Mouse (Mus musculus): ENCODE results near the gene Hck. TPM values are rescaled to one million over a fixed set of nuclear protein-coding genes. Genes with fewer than 3 reads are reported as not detected.

Gene Hck
- total and polyA plus RNA-seq, 2 experiments from 2014 or later: 1.7 to 6.4 TPM

DNA sequence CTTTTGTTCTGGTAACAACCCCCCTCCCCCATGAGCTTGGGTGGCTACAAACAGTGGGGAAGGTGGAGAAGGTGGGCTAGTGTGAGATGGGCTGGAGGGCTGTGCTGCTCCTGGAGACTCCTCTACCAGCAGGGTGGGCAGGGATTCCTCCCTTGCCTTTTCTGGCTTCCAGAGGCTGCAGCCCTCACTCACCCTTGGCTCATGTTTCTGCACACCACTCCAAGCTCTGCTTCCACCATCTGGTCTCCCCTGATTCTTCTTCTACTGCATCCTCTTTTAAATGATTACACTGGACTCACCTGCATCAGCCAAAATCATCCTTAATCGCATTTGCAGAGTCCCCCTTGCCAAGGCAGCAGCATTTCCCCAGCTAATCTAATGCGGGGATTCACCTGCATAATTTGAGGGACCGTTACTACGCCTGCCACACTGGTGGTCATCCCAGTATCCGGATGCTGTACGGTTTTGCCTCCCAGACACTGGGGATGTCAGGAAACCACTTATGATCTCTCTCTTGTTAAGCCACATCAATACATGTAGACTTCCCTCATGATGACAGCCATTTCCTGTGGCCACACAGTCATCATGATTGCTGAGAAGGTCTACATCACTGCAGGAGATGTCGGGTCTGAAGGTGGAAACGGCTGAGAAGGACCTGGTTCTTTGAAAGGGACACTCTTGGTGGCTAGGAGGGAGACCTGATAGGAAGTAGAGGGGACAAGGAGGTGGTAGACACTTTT is 43.8 kb downstream of the Hck start:
- TF ChIP-seq CTCF (IDR thresholded peaks at IDR 0.05; ENCODE audit: low read depth) (no peak), EP300 (IDR thresholded peaks at IDR 0.05; ENCODE audit: low read depth) (no peak)
- Histone ChIP-seq H3K4me3 (ENCODE audit: low read depth, low read length) (no peak overlapping the region), H3K4me2 (ENCODE audit: low read depth, low read length) (no peak overlapping the region), H3K4me1 (ENCODE audit: control insufficient read depth, insufficient read depth) (no peaks in the 10 kb centered on the region), H3K36me3 (replicated peaks; ENCODE audit: control insufficient read depth, insufficient read depth, low read length) (no peaks in the 10 kb centered on the region), H3K9ac (replicated peaks; ENCODE audit: low read depth, low read length) (no peak overlapping the region), H3K9me3 (replicated peaks; ENCODE audit: control insufficient read depth, low read length) (no peaks in the 10 kb centered on the region), H3K27ac (ENCODE audit: low read depth) (no peak overlapping the region), H3K27me3 (ENCODE audit: control insufficient read depth, insufficient read depth, low read length) (no peaks in the 10 kb centered on the region)
- DNase-seq (ENCODE audit: low spot score) (no peak), ATAC-seq (ENCODE audit: insufficient read depth, low read depth) (no peak)
- WGBS: 57% methylated on average over 8 of the region's 8 CpGs

DNA sequence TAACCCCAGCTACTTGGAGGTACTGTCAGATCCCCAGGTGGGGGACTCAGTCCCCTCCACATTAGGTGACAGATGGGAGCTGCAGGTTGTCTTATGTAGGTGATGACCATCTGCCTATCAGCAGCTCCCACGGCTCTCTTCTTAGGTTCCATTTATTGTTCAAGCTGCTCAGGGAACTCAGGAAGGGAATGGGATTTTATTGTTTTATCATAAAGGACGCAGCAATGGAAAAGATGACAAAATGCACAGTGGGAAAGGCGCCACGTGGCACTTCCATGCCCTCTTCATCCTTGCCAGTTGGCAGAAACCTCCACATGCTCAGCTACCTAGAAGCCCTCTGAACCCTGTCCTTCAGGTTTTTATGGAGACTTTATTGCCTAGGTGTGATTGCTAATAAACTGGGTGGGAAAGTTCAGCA is 44.8 kb downstream of the Hck start:
- Histone ChIP-seq H3K27me3 (ENCODE audit: control insufficient read depth, insufficient read depth, low read length) (no peaks in the 10 kb centered on the region), H3K4me1 (ENCODE audit: control insufficient read depth, insufficient read depth) (no peaks in the 10 kb centered on the region), H3K27ac (ENCODE audit: low read depth) (no peak overlapping the region), H3K4me3 (ENCODE audit: low read depth, low read length) (no peak overlapping the region), H3K9me3 (replicated peaks; ENCODE audit: control insufficient read depth, low read length) (no peaks in the 10 kb centered on the region), H3K4me2 (ENCODE audit: low read depth, low read length) (no peak overlapping the region), H3K9ac (replicated peaks; ENCODE audit: low read depth, low read length) (no peak overlapping the region), H3K36me3 (replicated peaks; ENCODE audit: control insufficient read depth, insufficient read depth, low read length) (no peaks in the 10 kb centered on the region)
- DNase-seq (ENCODE audit: low spot score) (no peak), ATAC-seq (ENCODE audit: insufficient read depth, low read depth) (no peak)
- WGBS: 50% methylated on average over 4 of the region's 4 CpGs
- no peak for TF ChIP-seq CTCF (IDR thresholded peaks at IDR 0.05; ENCODE audit: low read depth)
- no peak for TF ChIP-seq EP300 (IDR thresholded peaks at IDR 0.05; ENCODE audit: low read depth)

DNA sequence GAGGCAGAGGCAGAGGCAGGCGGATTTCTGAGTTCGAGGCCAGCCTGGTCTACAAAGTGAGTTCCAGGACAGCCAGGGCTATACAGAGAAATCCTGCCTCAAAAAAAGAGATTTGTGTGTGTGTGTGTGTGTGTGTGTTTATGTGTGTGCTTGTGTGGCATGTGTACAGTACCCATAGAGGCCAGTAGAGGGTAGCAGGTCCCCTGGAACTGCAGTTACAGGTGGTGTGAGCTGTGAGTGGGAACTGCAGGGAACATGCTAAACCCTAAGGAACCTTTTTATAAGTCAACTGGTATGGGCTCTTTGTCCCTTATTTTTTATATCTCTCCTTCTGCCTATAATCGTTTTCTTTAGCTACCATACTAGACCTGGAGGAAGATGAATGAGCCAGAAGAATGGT is 49.0 kb downstream of the Hck start:
- H3K27me3 ChIP-seq (ENCODE audit: control insufficient read depth, insufficient read depth, low read length): no peaks in the 10 kb centered on the region
- ATAC-seq (ENCODE audit: insufficient read depth, low read depth) (no peak), DNase-seq (ENCODE audit: low spot score) (no peak)
- H3K4me2 ChIP-seq (ENCODE audit: low read depth, low read length): no peak overlapping the region
- WGBS: 58% methylated on average over 1 of the region's 3 CpGs
- H3K9me3 ChIP-seq (replicated peaks; ENCODE audit: control insufficient read depth, low read length): no peaks in the 10 kb centered on the region
- H3K4me3 ChIP-seq (ENCODE audit: low read depth, low read length): no peak overlapping the region
- H3K9ac ChIP-seq (replicated peaks; ENCODE audit: low read depth, low read length): no peak overlapping the region
- peak; percentile 13; the same call in 1 of the 2 replicates for TF ChIP-seq CTCF (IDR thresholded peaks at IDR 0.05; ENCODE audit: low read depth)
- no peak for TF ChIP-seq EP300 (IDR thresholded peaks at IDR 0.05; ENCODE audit: low read depth)
- peaks cover 5% of the 10 kb centered on the region for H3K4me1 ChIP-seq (ENCODE audit: control insufficient read depth, insufficient read depth)
- H3K27ac ChIP-seq (ENCODE audit: low read depth): no peak overlapping the region
- H3K36me3 ChIP-seq (replicated peaks; ENCODE audit: control insufficient read depth, insufficient read depth, low read length): no peaks in the 10 kb centered on the region

DNA sequence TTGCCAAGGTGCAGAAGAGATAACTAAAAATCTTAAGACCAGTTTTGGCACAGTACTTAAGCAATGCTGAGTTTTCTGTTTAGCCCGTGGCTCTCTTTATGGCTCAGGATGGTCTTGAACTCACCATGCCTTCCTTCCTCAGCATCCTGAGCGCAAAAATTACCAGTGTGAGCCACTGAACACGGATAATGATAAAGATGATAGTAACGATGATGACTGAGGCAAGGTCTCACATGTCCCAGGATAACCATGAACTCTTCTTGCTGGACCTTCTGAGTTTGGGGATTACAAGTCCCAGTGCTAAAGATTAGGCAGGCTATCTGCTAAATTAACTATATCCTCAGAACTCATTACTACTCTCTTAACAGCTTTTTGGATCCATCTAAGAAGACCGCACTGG is 51.9 kb downstream of the Hck start:
- no peak for DNase-seq (ENCODE audit: low spot score)
- TF ChIP-seq EP300 (IDR thresholded peaks at IDR 0.05; ENCODE audit: low read depth) (no peak), CTCF (IDR thresholded peaks at IDR 0.05; ENCODE audit: low read depth) (no peak)
- peaks cover 6% of the 10 kb centered on the region for H3K4me1 ChIP-seq (ENCODE audit: control insufficient read depth, insufficient read depth)
- no peaks in the 10 kb centered on the region for H3K36me3 ChIP-seq (replicated peaks; ENCODE audit: control insufficient read depth, insufficient read depth, low read length)
- no peak overlapping the region for H3K27ac ChIP-seq (ENCODE audit: low read depth)
- 78% methylated on average over 5 of the region's 5 CpGs for WGBS
- H3K4me3 ChIP-seq (ENCODE audit: low read depth, low read length): no peak overlapping the region
- no peak overlapping the region for H3K4me2 ChIP-seq (ENCODE audit: low read depth, low read length)
- ATAC-seq (ENCODE audit: insufficient read depth, low read depth): no peak
- no peak overlapping the region for H3K9ac ChIP-seq (replicated peaks; ENCODE audit: low read depth, low read length)
- no peaks in the 10 kb centered on the region for H3K27me3 ChIP-seq (ENCODE audit: control insufficient read depth, insufficient read depth, low read length)
- no peaks in the 10 kb centered on the region for H3K9me3 ChIP-seq (replicated peaks; ENCODE audit: control insufficient read depth, low read length)

DNA sequence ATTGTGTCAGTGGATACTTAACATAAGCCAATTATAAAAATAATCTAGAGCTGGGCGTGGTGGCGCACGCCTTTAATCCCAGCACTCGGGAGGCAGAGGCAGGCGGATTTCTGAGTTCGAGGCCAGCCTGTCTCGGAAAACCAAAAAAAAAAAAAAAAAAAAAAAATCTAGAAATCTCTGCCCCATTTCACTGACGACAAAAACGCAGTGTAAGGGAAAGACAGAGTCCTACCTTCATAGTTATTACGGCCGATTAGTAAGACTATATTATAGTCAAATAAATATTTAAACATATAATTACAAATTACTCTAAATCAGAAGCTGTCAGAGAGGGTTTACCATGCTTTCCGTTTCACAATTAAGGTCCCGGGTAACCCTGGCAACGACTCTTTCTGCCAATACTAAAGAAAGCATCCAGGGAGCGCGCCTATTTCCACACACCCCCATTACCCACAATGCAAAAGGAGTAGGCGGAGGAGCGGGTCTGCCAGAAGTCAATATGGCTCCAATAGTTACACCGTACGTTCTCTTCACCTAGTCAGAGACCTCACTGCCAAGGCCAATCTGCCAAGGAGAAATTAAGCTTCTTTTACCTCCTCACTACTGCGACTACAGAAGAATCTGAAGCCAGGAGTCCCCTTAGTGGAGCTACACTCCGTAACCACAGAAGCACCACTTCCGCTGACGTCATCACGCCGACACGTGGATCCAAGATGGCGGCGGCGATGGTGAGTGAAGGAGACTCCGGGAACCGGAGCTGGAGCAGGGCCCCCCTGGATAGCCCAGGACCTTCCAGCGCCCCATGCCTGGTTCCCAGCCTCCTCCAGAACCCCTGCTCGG is 52.8 kb downstream of the Hck start, which contains the start of gene Tm9sf4:
Gene Tm9sf4 (plus strand): TSS at position 460 of the 840 bp plus-strand sequence.
- Histone ChIP-seq H3K27me3 (ENCODE audit: control insufficient read depth, insufficient read depth, low read length) (no peaks in the 10 kb centered on the region), H3K4me1 (ENCODE audit: control insufficient read depth, insufficient read depth) (peaks cover 6% of the 10 kb centered on the region), H3K9me3 (replicated peaks; ENCODE audit: control insufficient read depth, low read length) (no peaks in the 10 kb centered on the region), H3K4me2 (ENCODE audit: low read depth, low read length) (peak within 1 kb of the TSS; percentile 68), H3K9ac (replicated peaks; ENCODE audit: low read depth, low read length) (peak within 1 kb of the TSS; percentile 79), H3K36me3 (replicated peaks; ENCODE audit: control insufficient read depth, insufficient read depth, low read length) (no peaks in the 10 kb centered on the region), H3K27ac (ENCODE audit: low read depth) (peak within 1 kb of the TSS; percentile 84), H3K4me3 (ENCODE audit: low read depth, low read length) (peak within 1 kb of the TSS; percentile 85)
- peak; percentile 95 for DNase-seq (ENCODE audit: low spot score)
- WGBS: 10% methylated on average over 34 of the region's 34 CpGs
- TF ChIP-seq EP300 (IDR thresholded peaks at IDR 0.05; ENCODE audit: low read depth) (no peak), CTCF (IDR thresholded peaks at IDR 0.05; ENCODE audit: low read depth) (no peak)
- ATAC-seq (ENCODE audit: insufficient read depth, low read depth): peak; percentile 92
